Mouse (Mus musculus): ENCODE measurements around the gene Gm49337. TPM values are rescaled to one million over a fixed set of nuclear protein-coding genes. Genes with fewer than 3 reads are reported as not detected.

Gene Gm49337
- polyA plus RNA-seq, 1 experiment from 2014 or later = not detected

DNA sequence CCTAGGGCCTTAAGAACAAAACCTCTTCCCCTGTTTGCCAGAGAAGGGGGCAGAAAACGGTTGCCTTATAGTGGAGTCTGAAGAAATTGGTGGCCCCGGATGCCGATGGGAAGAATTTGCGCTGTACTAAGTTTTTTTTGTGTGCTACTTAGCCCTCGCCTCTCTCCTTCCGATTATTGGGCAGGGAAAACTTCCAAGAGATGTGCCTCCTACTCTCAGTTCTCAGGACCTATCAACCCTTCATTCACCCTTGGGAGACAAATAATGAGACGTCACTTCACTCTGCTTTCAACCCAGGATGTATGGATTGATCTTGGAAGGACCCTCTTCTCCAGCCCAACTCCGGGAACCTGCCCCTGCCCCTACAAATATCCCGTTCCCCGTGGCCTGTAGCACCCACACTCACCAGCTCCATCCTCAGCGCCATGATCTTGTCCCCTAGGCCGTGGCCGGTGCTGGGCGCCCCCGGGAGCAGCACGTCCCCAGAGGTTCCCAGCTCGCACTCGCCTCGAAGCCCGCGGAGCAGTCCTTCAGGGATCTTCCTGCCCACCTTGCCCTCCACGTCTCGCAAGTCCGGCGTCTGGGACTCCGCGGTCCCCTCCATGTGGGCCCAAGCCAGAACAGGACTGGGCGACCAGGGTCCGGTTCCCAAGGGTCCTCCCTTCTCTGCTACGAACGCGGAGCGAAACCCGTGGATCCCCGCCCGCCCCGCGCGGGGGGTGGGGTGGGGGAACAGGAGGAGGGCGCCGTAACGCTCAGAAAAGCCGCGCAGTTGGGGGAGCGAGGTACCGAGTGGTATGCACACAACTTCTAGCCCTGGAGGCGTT, 29.1 kb upstream of the Gm49337 start:
- no peak for DNase-seq (ENCODE audit: low spot score)
- H3K36me3 ChIP-seq = no peaks in the 10 kb centered on the region
- H3K4me3 ChIP-seq = peak overlapping the region; percentile 85
- H3K4me1 ChIP-seq = peaks cover 27% of the 10 kb centered on the region
- H3K27ac ChIP-seq = peak overlapping the region; percentile 88
- under 1% methylated on average over 47 of the region's 47 CpGs for WGBS
- no peaks in the 10 kb centered on the region for H3K9me3 ChIP-seq
- H3K27me3 ChIP-seq (ENCODE audit: insufficient read depth, poor library complexity, severe bottlenecking) = peaks cover 23% of the 10 kb centered on the region

DNA sequence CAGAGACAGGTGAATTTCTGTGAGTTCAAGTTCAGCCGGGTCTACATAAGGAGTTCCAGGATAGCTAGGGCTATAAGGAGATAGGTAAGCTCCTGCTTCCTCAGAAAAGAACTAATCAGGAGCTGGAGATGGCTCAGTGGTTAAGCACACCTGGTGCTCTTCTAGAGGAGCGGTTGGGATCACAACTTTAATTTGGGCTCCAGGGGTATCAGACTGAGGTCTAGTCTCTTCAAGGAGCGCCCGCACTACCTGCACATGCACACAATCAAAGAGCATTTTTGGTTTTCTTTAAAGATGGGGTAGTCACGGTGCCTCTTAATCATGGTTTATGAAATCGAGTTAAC, 23.4 kb upstream of the Gm49337 start:
- Histone ChIP-seq H3K27me3 (ENCODE audit: insufficient read depth, poor library complexity, severe bottlenecking) (0 out of 2 replicates have a peak, but pooled peaks cover 9% of the 10 kb centered on the region), H3K36me3 (peaks cover 32% of the 10 kb centered on the region), H3K4me1 (peaks cover 18% of the 10 kb centered on the region), H3K9me3 (no peaks in the 10 kb centered on the region), H3K4me3 (peak overlapping the region; percentile 88), H3K27ac (peak overlapping the region; percentile 97)
- DNase-seq (ENCODE audit: low spot score) = no peak
- WGBS = 20% methylated on average over 6 of the region's 6 CpGs

DNA sequence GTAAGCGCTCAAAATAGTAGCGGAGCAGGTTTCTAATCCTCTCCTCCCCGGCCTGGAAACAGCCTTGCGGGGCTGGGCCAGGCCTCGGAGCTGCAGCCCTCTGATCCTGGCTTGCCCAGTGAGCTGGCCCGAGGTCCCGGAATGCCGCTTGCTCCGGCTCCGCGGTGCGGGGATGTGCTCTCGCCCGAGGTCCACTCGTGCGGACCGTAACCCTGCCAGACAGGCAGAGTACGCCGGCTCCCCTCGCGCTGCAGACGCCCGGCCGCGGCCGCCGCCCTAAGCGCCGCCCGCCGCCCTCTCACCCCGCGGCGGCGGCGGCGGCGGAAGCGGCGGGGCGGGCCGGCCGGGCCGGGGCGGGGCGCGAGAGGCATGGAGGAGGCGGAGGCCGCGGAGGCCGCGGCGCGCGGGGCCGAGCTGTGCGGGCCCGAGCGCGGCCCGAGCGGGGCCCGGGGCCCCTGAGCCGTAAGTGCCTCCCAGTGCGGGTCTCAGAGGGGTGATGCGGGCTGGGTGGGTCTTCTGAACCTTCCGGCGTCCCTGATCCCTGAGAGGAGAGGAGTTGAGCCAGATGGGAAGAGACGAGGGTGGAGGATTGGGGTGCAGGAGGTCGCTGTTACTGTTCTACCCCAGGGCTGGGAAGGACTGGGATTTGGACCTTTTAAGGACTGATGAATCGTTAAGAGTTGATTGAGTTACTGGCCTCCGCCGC, 22.9 kb upstream of the Gm49337 start:
- Histone ChIP-seq H3K36me3 (peaks cover 37% of the 10 kb centered on the region), H3K9me3 (no peaks in the 10 kb centered on the region), H3K27me3 (ENCODE audit: insufficient read depth, poor library complexity, severe bottlenecking) (0 out of 2 replicates have a peak, but pooled peaks cover 3% of the 10 kb centered on the region), H3K4me1 (peaks cover 17% of the 10 kb centered on the region), H3K27ac (peak overlapping the region; percentile 97), H3K4me3 (peak overlapping the region; percentile 88)
- peak; percentile 82 for DNase-seq (ENCODE audit: low spot score)
- 4% methylated on average over 73 of the region's 73 CpGs for WGBS

DNA sequence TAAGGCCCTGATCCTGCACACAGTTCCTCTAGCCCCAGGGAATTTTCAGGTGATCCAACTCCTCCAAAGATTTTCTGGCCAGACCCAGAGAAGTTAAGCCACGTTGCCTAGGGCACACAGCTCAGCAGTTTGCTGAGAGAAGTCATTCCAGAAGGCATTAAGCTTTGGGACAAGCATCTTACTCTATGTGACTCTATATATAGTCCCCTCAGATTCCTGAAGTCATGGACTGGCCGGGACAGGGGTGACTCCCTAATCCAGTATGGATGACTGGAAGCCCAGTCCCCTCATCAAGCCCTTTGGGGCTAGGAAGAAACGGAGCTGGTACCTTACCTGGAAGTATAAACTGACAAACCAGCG, 22.3 kb upstream of the Gm49337 start:
- H3K4me3 ChIP-seq = peak overlapping the region; percentile 88
- no peak for DNase-seq (ENCODE audit: low spot score)
- no peaks in the 10 kb centered on the region for H3K27me3 ChIP-seq (ENCODE audit: insufficient read depth, poor library complexity, severe bottlenecking)
- H3K4me1 ChIP-seq = peaks cover 17% of the 10 kb centered on the region
- H3K36me3 ChIP-seq = peaks cover 42% of the 10 kb centered on the region
- H3K9me3 ChIP-seq = no peaks in the 10 kb centered on the region
- peak overlapping the region; percentile 97 for H3K27ac ChIP-seq
- 15% methylated on average over 4 of the region's 4 CpGs for WGBS

DNA sequence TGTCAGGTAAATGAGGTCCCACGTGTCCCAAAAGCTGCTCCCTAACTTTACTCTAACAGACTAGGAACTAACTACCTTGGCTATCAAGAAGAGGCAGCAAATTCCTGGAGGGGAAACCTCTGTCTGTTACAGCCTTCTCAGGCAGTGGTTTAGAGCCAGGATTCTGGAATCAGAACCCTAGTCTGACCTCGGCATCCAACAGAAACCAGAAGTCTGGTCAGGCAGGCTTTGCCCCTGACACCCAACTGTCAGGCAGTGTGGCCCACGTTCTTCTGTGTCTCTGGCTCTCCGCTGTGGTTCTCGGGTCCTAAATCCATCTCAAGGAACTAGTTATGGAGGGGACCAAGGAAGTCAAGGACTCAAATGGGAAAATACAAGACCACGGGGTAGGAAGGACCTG, 21.9 kb upstream of the Gm49337 start, which contains the start of gene Lurap1:
Gene Lurap1 (minus strand): TSS at position 101 of the 400 bp plus-strand sequence.
- peaks cover 46% of the 10 kb centered on the region for H3K36me3 ChIP-seq
- H3K4me1 ChIP-seq = peaks cover 17% of the 10 kb centered on the region
- H3K4me3 ChIP-seq = peak within 1 kb of the TSS; percentile 88
- no peaks in the 10 kb centered on the region for H3K9me3 ChIP-seq
- H3K27me3 ChIP-seq (ENCODE audit: insufficient read depth, poor library complexity, severe bottlenecking) = no peaks in the 10 kb centered on the region
- no peak for DNase-seq (ENCODE audit: low spot score)
- WGBS = 67% methylated on average over 6 of the region's 6 CpGs
- peak within 1 kb of the TSS; percentile 97 for H3K27ac ChIP-seq

DNA sequence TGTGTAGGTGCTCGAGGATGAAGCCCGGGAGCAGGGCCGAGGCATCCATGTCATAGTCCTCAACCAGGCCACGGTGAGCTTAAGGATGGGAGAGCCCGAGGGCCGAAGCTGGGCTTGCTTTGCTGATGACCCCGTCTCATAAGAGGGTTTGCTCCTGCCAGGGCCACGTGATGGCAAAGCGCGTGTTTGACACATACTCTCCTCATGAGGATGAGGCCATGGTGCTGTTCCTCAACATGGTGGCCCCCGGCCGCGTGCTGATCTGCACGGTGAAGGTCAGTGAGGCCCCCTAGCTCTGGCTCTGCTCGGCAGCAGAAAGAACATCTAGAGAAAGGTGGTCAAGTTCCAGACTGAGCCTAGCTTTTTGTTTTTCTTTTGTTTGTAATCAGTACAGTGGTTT, 20.5 kb upstream of the Gm49337 start:
- WGBS = 93% methylated on average over 15 of the region's 15 CpGs
- peaks cover 61% of the 10 kb centered on the region for H3K36me3 ChIP-seq

DNA sequence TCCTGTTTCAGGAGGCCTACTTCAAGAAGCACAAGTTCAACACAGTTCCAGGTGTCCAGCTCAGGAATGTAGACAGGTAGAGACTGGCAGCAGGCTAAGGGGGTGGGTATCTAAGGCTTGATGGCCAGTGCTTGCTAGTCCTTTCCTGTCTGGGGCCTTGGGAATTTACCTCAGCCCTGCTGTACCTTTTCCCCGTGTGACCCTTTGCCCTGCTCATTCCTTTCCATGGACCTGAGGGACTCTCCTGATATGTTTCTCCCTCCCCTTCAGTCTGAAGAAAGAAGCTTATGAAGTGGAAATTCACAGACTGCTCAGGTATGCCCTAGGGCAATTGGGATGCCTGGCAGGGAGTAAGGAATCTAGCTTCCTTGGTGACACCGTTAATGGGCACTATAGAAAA, 15.3 kb upstream of the Gm49337 start:
- no peaks in the 10 kb centered on the region for H3K27me3 ChIP-seq (ENCODE audit: insufficient read depth, poor library complexity, severe bottlenecking)
- DNase-seq (ENCODE audit: low spot score) = no peak
- H3K4me1 ChIP-seq = peaks cover 10% of the 10 kb centered on the region; the same call in 1 of the 2 replicates
- no peak overlapping the region for H3K4me3 ChIP-seq
- 93% methylated on average over 2 of the region's 2 CpGs for WGBS
- H3K27ac ChIP-seq = no peak overlapping the region
- peaks cover 84% of the 10 kb centered on the region for H3K36me3 ChIP-seq
- H3K9me3 ChIP-seq = no peaks in the 10 kb centered on the region

More for the DNA sequence above, 20.5 kb upstream of the Gm49337 start:
- no peak overlapping the region for H3K27ac ChIP-seq
- H3K27me3 ChIP-seq (ENCODE audit: insufficient read depth, poor library complexity, severe bottlenecking) = no peaks in the 10 kb centered on the region
- H3K4me1 ChIP-seq = peaks cover 17% of the 10 kb centered on the region
- no peak overlapping the region for H3K4me3 ChIP-seq
- no peaks in the 10 kb centered on the region for H3K9me3 ChIP-seq
- DNase-seq (ENCODE audit: low spot score) = no peak

DNA sequence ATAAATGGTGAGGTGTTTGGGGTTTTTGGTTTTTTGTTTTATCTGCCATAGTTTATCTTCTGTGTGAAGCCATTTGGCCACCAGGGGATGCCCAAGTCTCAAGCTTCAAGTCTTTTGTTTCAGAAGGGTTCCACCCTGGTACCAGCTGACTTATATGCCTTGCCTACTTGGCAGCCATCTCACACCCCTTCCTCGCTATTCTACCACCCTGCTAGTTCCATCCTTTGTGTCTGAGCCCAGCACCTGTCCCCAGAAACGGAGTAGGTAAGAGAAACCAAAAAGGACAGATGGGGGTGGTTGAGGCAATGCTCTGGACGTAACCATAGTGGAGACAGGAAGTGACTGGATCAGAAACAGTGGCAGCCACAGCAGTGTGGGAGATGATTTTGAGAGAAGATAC, 13.3 kb upstream of the Gm49337 start:
- Histone ChIP-seq H3K4me1 (peaks cover 10% of the 10 kb centered on the region), H3K36me3 (peaks cover 64% of the 10 kb centered on the region), H3K4me3 (no peak overlapping the region), H3K27me3 (ENCODE audit: insufficient read depth, poor library complexity, severe bottlenecking) (no peaks in the 10 kb centered on the region), H3K9me3 (no peaks in the 10 kb centered on the region), H3K27ac (0 out of 2 replicates have a peak overlapping the region, but pooled peaks have one; percentile 23)
- 61% methylated on average over 3 of the region's 3 CpGs for WGBS
- no peak for DNase-seq (ENCODE audit: low spot score)

DNA sequence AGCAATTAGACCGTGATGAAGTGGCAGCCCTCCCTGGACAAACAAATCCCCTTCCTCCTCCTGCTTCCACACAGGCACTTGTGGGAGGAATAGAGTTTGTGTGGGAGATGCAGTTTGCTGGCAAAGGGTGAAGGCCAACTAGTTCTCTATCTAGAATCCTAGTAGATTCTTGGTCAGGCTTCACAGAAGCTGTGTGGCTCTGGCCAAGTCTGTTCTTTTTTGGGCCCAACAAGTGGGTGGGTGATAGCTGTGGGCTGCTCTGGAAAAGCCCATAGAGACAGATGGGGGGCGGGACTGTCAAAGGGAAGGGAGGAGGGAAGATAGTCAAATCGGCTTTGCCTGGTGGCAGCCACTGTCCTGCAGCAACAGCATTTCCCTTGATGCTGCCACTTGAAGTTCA, 12.4 kb upstream of the Gm49337 start:
- H3K4me1 ChIP-seq = peaks cover 10% of the 10 kb centered on the region
- no peak for DNase-seq (ENCODE audit: low spot score)
- 67% methylated on average over 3 of the region's 3 CpGs for WGBS
- peaks cover 55% of the 10 kb centered on the region for H3K36me3 ChIP-seq
- H3K27ac ChIP-seq = no peak overlapping the region
- no peaks in the 10 kb centered on the region for H3K27me3 ChIP-seq (ENCODE audit: insufficient read depth, poor library complexity, severe bottlenecking)
- no peaks in the 10 kb centered on the region for H3K9me3 ChIP-seq
- no peak overlapping the region for H3K4me3 ChIP-seq

DNA sequence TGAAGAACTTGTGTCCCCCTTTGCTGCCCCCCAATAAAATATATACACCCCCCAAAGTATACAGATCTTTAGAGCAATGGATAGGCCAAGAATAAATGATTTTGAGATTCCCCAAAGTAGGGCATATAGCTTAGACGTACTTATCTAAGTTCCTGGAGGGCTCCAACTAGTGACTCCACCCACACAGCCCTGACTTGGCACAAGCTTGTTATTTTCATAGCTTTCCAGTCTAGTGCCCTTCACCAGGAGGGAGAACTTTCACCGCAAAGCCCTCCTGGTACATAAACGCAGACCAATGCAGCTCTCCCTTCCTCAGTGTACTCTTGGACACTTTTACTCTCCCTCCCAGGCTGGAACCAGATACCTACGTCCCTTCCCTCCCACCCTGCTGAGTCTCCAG, 11.0 kb upstream of the Gm49337 start:
- no peaks in the 10 kb centered on the region for H3K9me3 ChIP-seq
- DNase-seq (ENCODE audit: low spot score) = no peak
- 77% methylated on average over 4 of the region's 4 CpGs for WGBS
- no peak overlapping the region for H3K4me3 ChIP-seq
- H3K27ac ChIP-seq = no peak overlapping the region
- H3K36me3 ChIP-seq = peaks cover 42% of the 10 kb centered on the region
- H3K27me3 ChIP-seq (ENCODE audit: insufficient read depth, poor library complexity, severe bottlenecking) = no peaks in the 10 kb centered on the region
- peaks cover 10% of the 10 kb centered on the region for H3K4me1 ChIP-seq

DNA sequence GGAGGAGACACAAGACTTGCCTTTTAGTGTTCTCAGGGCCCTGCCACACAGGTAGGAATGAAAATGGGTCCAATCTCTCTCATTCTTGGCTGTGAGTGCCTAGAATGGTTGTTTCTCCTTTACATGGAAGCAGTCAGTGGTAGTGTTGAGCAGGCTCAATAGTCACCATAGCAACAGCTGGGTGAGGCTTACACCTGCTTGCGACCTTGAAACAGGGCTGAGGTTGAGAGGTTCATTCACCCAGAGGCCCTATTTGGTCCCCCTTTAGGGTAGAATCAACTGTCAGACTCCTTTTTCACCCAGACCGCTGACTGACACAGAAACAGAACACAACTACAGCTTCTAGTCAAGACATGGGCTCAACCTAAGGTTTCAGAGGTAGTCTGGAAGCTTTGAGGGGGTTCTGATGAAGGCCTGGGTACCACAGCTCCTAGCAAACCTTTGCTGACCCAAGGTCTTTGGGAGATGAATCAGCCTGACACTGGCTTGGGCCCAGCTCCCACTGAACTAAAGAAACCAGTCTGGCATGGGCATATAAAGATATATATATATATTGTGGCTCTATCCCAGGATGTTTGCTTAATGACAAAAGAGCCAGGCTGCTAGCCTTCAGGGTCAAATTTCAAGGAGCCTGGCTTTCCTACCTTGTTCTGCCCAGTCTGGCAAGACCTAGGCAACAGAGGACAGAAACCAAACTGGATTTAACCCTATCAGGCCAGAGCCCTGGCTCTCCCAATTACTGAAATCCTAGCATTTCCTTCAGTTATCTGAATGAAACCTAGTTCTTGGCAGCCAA, 8.2 kb upstream of the Gm49337 start:
- Histone ChIP-seq H3K27ac (no peak overlapping the region), H3K27me3 (ENCODE audit: insufficient read depth, poor library complexity, severe bottlenecking) (no peaks in the 10 kb centered on the region), H3K9me3 (no peaks in the 10 kb centered on the region), H3K36me3 (peaks cover 14% of the 10 kb centered on the region), H3K4me1 (peaks cover 10% of the 10 kb centered on the region), H3K4me3 (no peak overlapping the region)
- DNase-seq (ENCODE audit: low spot score) = no peak
- 59% methylated on average over 2 of the region's 2 CpGs for WGBS

DNA sequence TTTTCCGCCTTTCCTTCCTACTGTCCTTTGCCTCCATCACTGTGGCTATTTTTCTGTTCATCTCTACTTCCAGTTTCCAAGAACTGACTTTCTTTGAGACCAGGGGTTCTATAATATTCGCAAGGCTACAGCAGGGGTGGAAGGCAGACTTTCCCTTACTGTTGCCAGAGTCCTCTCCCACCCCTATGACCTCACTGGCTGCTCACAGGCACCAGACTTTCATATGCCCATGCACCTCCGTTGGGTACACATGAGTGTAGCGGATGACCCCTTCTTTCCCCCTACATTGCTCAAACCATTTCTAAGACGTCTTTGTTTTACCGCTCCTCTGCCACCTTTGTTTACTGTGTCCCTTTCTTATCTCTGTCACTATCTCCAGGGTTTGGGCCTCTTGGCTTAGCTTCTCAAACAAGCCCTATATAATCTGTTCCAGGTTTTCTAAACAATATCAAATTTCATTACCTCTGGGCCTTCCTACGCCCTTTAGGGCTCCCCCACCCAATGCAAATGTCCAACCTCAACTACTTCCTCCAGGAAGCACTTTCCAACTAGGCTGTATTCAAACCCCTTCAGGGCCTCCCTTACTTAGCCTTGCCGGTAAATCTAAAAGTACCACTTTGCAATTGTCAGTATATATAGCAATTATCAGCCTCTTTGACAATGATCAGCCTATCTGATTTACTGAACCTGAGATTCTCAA, 7.3 kb upstream of the Gm49337 start:
- no peaks in the 10 kb centered on the region for H3K9me3 ChIP-seq
- WGBS = 69% methylated on average over 8 of the region's 8 CpGs

More for the DNA sequence above, 7.3 kb upstream of the Gm49337 start:
- no peak overlapping the region for H3K27ac ChIP-seq
- no peak for DNase-seq (ENCODE audit: low spot score)
- peaks cover 5% of the 10 kb centered on the region; the same call in 1 of the 2 replicates for H3K36me3 ChIP-seq
- no peak overlapping the region for H3K4me3 ChIP-seq
- no peaks in the 10 kb centered on the region for H3K27me3 ChIP-seq (ENCODE audit: insufficient read depth, poor library complexity, severe bottlenecking)
- peaks cover 1% of the 10 kb centered on the region for H3K4me1 ChIP-seq

Measured in heart, embryonic 10.5 days (tissue).